Mouse (Mus musculus) limb, embryonic 14.5 days (tissue): ENCODE results near the gene Katnal1. TPM values are rescaled to one million over a fixed set of nuclear protein-coding genes. Genes with fewer than 3 reads are reported as not detected.

Experiments
- ATAC-seq: fragments of 200-750 bp; cut with Nextera tagmentation; 2 replicates; pipeline ENCODE4 v1.8.0; 2017; ENCODE audit warnings: low read depth, moderate number of reproducible peaks, moderate TSS enrichment; ENCODE audit not compliant: low FRiP score
- DNase-seq: peaks from one replicate; pipeline ENCODE4 v3.0.0-alpha.2; 2015; ENCODE audit warnings: low spot score
- H3K27ac ChIP-seq: fragments of 300-500 bp; sonication (generic); replicated peaks from 2 replicates; pipeline ENCODE4 v1.5.1; 2014; ENCODE audit warnings: low read depth, mild to moderate bottlenecking, low read length, moderate library complexity, mixed read lengths
- H3K27me3 ChIP-seq: fragments of 300-500 bp; sonication (generic); 2 replicates; pipeline ENCODE4 v1.6.1; 2014; ENCODE audit warnings: low read length, mixed read lengths; ENCODE audit not compliant: control insufficient read depth, insufficient read depth
- H3K36me3 ChIP-seq: fragments of 300-500 bp; sonication (generic); 2 replicates; pipeline ENCODE4 v1.6.1; 2014; ENCODE audit warnings: mild to moderate bottlenecking, low read length, moderate library complexity, mixed read lengths; ENCODE audit not compliant: control insufficient read depth, insufficient read depth
- H3K4me1 ChIP-seq: fragments of 300-500 bp; sonication (generic); 2 replicates; pipeline ENCODE4 v1.6.1; 2014; ENCODE audit warnings: antibody characterized with exemption, low read length, mixed read lengths; ENCODE audit not compliant: control insufficient read depth, insufficient read depth
- H3K4me2 ChIP-seq: fragments of 300-500 bp; sonication (generic); replicated peaks from 2 replicates; pipeline ENCODE4 v1.6.1; 2014; ENCODE audit warnings: low read depth, mild to moderate bottlenecking, low read length, moderate library complexity; ENCODE audit not compliant: severe bottlenecking
- H3K4me3 ChIP-seq: fragments of 300-500 bp; sonication (generic); replicated peaks from 2 replicates; pipeline ENCODE4 v1.5.1; 2014; ENCODE audit warnings: low read length
- H3K9ac ChIP-seq: fragments of 300-500 bp; sonication (generic); 2 replicates; pipeline ENCODE4 v1.6.1; 2014; ENCODE audit warnings: mild to moderate bottlenecking, low read depth, low read length, moderate library complexity; ENCODE audit not compliant: severe bottlenecking
- H3K9me3 ChIP-seq: fragments of 300-500 bp; sonication (generic); 2 replicates; pipeline ENCODE4 v1.6.1; 2016; ENCODE audit warnings: low read length; ENCODE audit not compliant: control insufficient read depth
- POLR2A ChIP-seq: fragments of 200-500 bp; IDR thresholded peaks from 2 replicates; pipeline ENCODE4 v1.8.0; 2012; ENCODE audit warnings: inconsistent platforms, mild to moderate bottlenecking, moderate library complexity, borderline replicate concordance; ENCODE audit not compliant: insufficient read depth, insufficient read length; ENCODE audit errors: extremely low read depth
- WGBS: fragments of 180-500 bp; shearing (Covaris S2); extraction: QIAGEN DNeasy Blood & Tissue Kit; methylation state at CpG from one replicate; pipeline ENCODE4 v1.1.7; 2014; 5-methylcytosine and 5-hydroxymethylcytosine counted together
- polyA plus RNA-seq, 2 experiments: library from polyadenylated mRNA; depleted of rRNA in 1 of 2; stranded (reverse) in 1 of 2; unstranded in 1 of 2; fragments of >200 nt; fragmentation: Nextera tagmentation in 1 of 2; extraction: Ambion mirVana in 1 of 2; gene quantifications; 2 replicates each; pipeline versions ENCODE4 v1.2.1 to v1.2.3; 2012 to 2014

Gene Katnal1
- polyA plus RNA-seq, 2 experiments, result 12.9 to 13.3 TPM

DNA sequence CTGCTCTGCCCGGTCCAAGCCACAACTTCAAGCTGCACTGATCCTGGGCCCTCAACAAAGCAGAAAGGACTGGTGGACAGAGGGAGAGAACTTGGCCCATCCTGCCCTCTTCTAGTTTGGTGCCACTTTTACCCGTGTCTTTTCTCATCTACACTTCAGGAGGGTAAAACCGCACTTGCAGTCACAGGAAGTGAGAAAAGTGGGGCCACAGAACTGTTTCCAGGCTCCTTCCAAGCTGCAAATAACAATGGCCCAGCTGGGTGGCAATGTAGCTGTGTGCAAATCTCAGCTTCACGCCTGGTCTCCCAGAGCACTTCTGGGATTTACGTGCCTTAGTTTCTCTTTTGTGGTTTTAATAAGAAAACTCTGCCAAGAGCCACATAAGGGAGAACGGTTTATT lies 61.4 kb downstream of the Katnal1 start:
- no peaks in the 10 kb centered on the region for H3K4me1 ChIP-seq
- H3K9ac ChIP-seq, result no peak overlapping the region
- H3K9me3 ChIP-seq, result no peaks in the 10 kb centered on the region
- no peak overlapping the region for H3K4me3 ChIP-seq
- no peak for ATAC-seq
- no peak for DNase-seq
- no peak overlapping the region for H3K4me2 ChIP-seq
- H3K27me3 ChIP-seq, result no peaks in the 10 kb centered on the region
- H3K36me3 ChIP-seq, result peaks cover 10% of the 10 kb centered on the region
- no peak for TF ChIP-seq POLR2A
- no peak overlapping the region for H3K27ac ChIP-seq
- 78% methylated on average over 6 of the region's 6 CpGs for WGBS

- no peaks in the 10 kb centered on the region for H3K9me3 ChIP-seq
- H3K4me2 ChIP-seq, result no peak overlapping the region
- H3K36me3 ChIP-seq, result peaks cover 4% of the 10 kb centered on the region
- no peaks in the 10 kb centered on the region for H3K4me1 ChIP-seq
- ATAC-seq, result no peak
- no peak overlapping the region for H3K9ac ChIP-seq
- H3K4me3 ChIP-seq, result no peak overlapping the region
- TF ChIP-seq POLR2A, result no peak
- H3K27ac ChIP-seq, result no peak overlapping the region
- WGBS, result 86% methylated on average over 7 of the region's 7 CpGs
- H3K27me3 ChIP-seq, result no peaks in the 10 kb centered on the region
- no peak for DNase-seq
These were observed 61.9 kb downstream of the Katnal1 start for GRCm38 (mm10) chr5:148867171-148867570.

DNA sequence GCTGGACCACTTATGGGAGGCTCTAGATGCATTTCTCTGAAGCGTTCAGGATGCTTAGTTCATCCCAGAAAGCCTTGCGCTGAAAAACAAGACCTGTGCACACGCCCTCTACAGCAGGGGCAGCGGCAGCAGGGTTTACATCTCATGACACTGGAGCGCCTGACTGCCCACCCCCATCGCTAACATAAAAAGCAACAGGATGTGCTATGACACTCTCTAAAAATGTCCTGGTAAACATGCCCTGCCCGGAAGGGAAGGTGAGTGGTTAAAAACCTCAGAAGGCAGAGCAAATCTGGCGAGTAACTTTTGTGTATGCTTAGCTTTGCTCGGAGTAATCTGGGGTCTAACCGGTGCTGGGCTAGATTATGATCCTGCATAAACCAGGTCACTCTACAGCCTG lies 62.5 kb downstream of the Katnal1 start:
- Histone ChIP-seq H3K4me3 (no peak overlapping the region), H3K9me3 (no peaks in the 10 kb centered on the region), H3K27me3 (no peaks in the 10 kb centered on the region), H3K27ac (no peak overlapping the region), H3K9ac (no peak overlapping the region), H3K4me2 (no peak overlapping the region), H3K36me3 (no peaks in the 10 kb centered on the region; the same call in 1 of the 2 replicates), H3K4me1 (no peaks in the 10 kb centered on the region)
- no peak for TF ChIP-seq POLR2A
- ATAC-seq (no peak), DNase-seq (no peak)
- 55% methylated on average over 10 of the region's 10 CpGs for WGBS

DNA sequence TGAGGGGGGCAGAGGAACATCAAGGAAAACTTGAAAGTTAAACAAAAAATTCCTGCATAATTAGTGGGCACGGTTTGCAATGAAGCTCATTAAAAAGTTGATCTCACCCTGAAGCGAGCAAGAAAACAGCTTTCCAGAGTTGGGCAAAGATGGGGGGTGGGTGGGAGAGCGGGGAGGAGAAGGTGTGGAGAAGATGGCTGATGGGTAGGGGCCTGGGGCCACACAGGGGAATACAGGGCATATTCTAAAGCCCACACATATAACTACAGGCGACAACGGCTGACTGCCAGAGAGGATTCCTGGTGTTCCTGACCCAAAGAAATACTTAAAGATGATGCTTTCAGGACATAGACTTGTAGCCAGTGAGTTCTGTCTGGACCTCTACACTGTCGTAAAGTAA lies 65.7 kb downstream of the Katnal1 start:
- ATAC-seq (no peak), DNase-seq (no peak)
- Histone ChIP-seq H3K4me2 (no peak overlapping the region), H3K4me1 (no peaks in the 10 kb centered on the region), H3K4me3 (no peak overlapping the region), H3K9ac (no peak overlapping the region), H3K9me3 (no peaks in the 10 kb centered on the region), H3K27ac (no peak overlapping the region), H3K27me3 (no peaks in the 10 kb centered on the region), H3K36me3 (no peaks in the 10 kb centered on the region)
- no peak for TF ChIP-seq POLR2A
- WGBS, result 48% methylated on average over 6 of the region's 6 CpGs

DNA sequence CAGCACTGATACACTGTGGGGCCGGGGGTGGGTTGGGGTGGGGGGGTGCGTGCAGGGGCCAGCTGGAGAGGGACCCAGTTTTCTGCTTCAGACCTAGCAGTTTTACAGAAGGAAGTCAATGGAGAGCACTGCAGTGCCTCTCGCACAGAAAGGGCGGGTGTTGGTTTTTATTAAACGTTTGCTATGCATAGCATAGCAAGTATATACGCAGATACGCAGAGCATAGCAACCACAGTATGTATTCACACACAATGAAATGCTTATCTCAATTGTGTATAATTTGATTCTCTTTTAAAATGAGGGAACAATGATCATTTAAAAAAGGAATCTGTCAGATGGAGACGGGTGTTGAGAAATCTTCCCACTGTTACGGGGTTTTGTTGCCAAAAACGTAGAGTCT lies 66.3 kb downstream of the Katnal1 start:
- Histone ChIP-seq H3K4me1 (no peaks in the 10 kb centered on the region), H3K36me3 (no peaks in the 10 kb centered on the region), H3K9ac (no peak overlapping the region), H3K27ac (no peak overlapping the region), H3K4me3 (no peak overlapping the region), H3K27me3 (no peaks in the 10 kb centered on the region), H3K9me3 (no peaks in the 10 kb centered on the region), H3K4me2 (no peak overlapping the region)
- no peak for TF ChIP-seq POLR2A
- DNase-seq, result no peak
- no peak for ATAC-seq
- whole genome bisulfite sequencing, result 66% methylated on average over 10 of the region's 10 CpGs

DNA sequence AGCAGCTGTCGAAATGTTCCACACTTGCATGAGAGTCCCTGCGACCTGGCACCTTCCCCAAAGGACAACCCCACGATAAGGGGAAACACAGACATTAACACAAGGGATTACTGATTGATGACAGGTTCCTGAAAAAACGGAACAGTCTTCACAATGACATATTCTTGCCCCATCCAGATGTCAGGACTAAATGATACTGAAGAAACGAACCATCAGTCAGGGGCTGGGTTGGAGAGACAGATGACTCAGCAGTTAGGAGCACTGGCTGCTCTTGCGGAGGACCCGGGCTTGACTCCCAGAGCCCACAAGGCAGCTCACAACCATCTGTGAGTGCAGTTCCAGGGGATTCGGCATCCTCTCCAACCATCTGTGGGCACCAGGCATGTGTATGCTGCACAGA lies 67.0 kb downstream of the Katnal1 start:
- Histone ChIP-seq H3K4me3 (no peak overlapping the region), H3K9ac (no peak overlapping the region), H3K27ac (no peak overlapping the region), H3K36me3 (no peaks in the 10 kb centered on the region), H3K4me2 (no peak overlapping the region), H3K4me1 (no peaks in the 10 kb centered on the region), H3K9me3 (no peaks in the 10 kb centered on the region), H3K27me3 (no peaks in the 10 kb centered on the region)
- ATAC-seq (no peak), DNase-seq (no peak)
- WGBS, result 62% methylated on average over 8 of the region's 8 CpGs
- no peak for TF ChIP-seq POLR2A
